Comparison of ENCODE assay signal across 21 mouse cellular contexts in genomic region chr17:71110753-71111265, GRCm38 (mm10).
DNase-seq lines count a peak whose midpoint lies in the region; ATAC-seq lines count a peak whose summit lies in the region.
"Had no signal": no experiment of that assay in that cellular context is flagged by ENCODE, and none has a peak within 500 bp of the region (broad histone marks: within the 10 kb centered on the region; RNA-seq: fewer than 3 reads in every experiment).

No protein-coding gene starts in this region.

- H3K4me3 ChIP-seq in embryonic facial prominence, embryonic 12.5 days, result no peak overlapping the region
- H3K4me3 ChIP-seq in limb, embryonic 11.5 days (ENCODE audit: low read depth, low read length), result no peak overlapping the region
- H3K4me3 ChIP-seq in forebrain, embryonic 11.5 days (ENCODE audit: low read depth, low read length), result no peak overlapping the region
- H3K4me3 ChIP-seq: embryonic facial prominence, embryonic 13.5 days; forebrain, embryonic 15.5 days; heart, embryonic 13.5 days; hindbrain, embryonic 15.5 days had no signal

- H3K27me3 ChIP-seq in embryonic facial prominence, embryonic 12.5 days, result no peaks in the 10 kb centered on the region
- no peaks in the 10 kb centered on the region for H3K27me3 ChIP-seq in limb, embryonic 11.5 days (ENCODE audit: control insufficient read depth, insufficient read depth, low read length)
- no peaks in the 10 kb centered on the region for H3K27me3 ChIP-seq in forebrain, embryonic 11.5 days (ENCODE audit: control insufficient read depth, insufficient read depth, low read length)
- H3K27me3 ChIP-seq: embryonic facial prominence, embryonic 13.5 days; forebrain, embryonic 15.5 days; heart, embryonic 13.5 days; hindbrain, embryonic 15.5 days had no signal

- DNase-seq in embryo, embryonic 11 days, result peak; percentile 41
- no peak for DNase-seq in embryo, embryonic 10 days (ENCODE audit: low spot score)
- DNase-seq in limb, embryonic 11.5 days (ENCODE audit: low spot score), result no peak
- DNase-seq in mesoderm, embryonic 11.5 days (ENCODE audit: low read depth, low spot score), result peak; percentile 50
- DNase-seq in forebrain, embryonic 11.5 days (ENCODE audit: low spot score), result no peak
- DNase-seq in layer of hippocampus, postnatal 10 days (ENCODE audit: low spot score in 2 of 2), result no peak
- DNase-seq: adrenal gland, postnatal 10 days; B cell, adult 2 months; cerebellum, adult 11 months; cerebellum, adult 8-10 months; cerebellum, postnatal 25 days; gastrocnemius, postnatal 10 days; heart, postnatal 36 days had no signal

- no peaks in the 10 kb centered on the region for H3K9me3 ChIP-seq in embryonic facial prominence, embryonic 12.5 days
- no peaks in the 10 kb centered on the region for H3K9me3 ChIP-seq in limb, embryonic 11.5 days (ENCODE audit: control insufficient read depth, low read length)
- H3K9me3 ChIP-seq in forebrain, embryonic 11.5 days (ENCODE audit: control insufficient read depth, low read length), result no peaks in the 10 kb centered on the region
- H3K9me3 ChIP-seq: embryonic facial prominence, embryonic 13.5 days; forebrain, embryonic 15.5 days; G1E; heart, embryonic 13.5 days; hindbrain, embryonic 15.5 days had no signal

- no peaks in the 10 kb centered on the region for H3K36me3 ChIP-seq in embryonic facial prominence, embryonic 12.5 days
- H3K36me3 ChIP-seq in limb, embryonic 11.5 days (ENCODE audit: control insufficient read depth, insufficient read depth, low read length), result no peaks in the 10 kb centered on the region
- no peaks in the 10 kb centered on the region for H3K36me3 ChIP-seq in forebrain, embryonic 11.5 days (ENCODE audit: control insufficient read depth, insufficient read depth, low read length)
- H3K36me3 ChIP-seq: embryonic facial prominence, embryonic 13.5 days; forebrain, embryonic 15.5 days; G1E; hindbrain, embryonic 15.5 days had no signal

- H3K9ac ChIP-seq in embryonic facial prominence, embryonic 12.5 days, result no peak overlapping the region
- no peak overlapping the region for H3K9ac ChIP-seq in limb, embryonic 11.5 days (ENCODE audit: low read length)
- no peak overlapping the region for H3K9ac ChIP-seq in forebrain, embryonic 11.5 days (ENCODE audit: low read length)
- H3K9ac ChIP-seq: embryonic facial prominence, embryonic 13.5 days; forebrain, embryonic 15.5 days; heart, embryonic 13.5 days; hindbrain, embryonic 15.5 days had no signal

- peaks cover 12% of the 10 kb centered on the region for H3K4me1 ChIP-seq in embryonic facial prominence, embryonic 12.5 days
- H3K4me1 ChIP-seq in limb, embryonic 11.5 days (ENCODE audit: control insufficient read depth, insufficient read depth, low read length), result no peaks in the 10 kb centered on the region; the same call in 1 of the 2 replicates
- no peaks in the 10 kb centered on the region for H3K4me1 ChIP-seq in forebrain, embryonic 11.5 days (replicated peaks; ENCODE audit: control insufficient read depth, insufficient read depth, low read length)
- H3K4me1 ChIP-seq: forebrain, embryonic 15.5 days; heart, embryonic 13.5 days; hindbrain, embryonic 15.5 days had no signal

- no peak overlapping the region for H3K4me2 ChIP-seq in embryonic facial prominence, embryonic 12.5 days (replicated peaks)
- no peak overlapping the region for H3K4me2 ChIP-seq in limb, embryonic 11.5 days (ENCODE audit: low read depth, severe bottlenecking)
- H3K4me2 ChIP-seq in forebrain, embryonic 11.5 days (ENCODE audit: low read depth, low read length, severe bottlenecking), result no peak overlapping the region
- H3K4me2 ChIP-seq: embryonic facial prominence, embryonic 13.5 days; forebrain, embryonic 15.5 days; heart, embryonic 13.5 days; hindbrain, embryonic 15.5 days had no signal

- no peak for ATAC-seq in embryonic facial prominence, embryonic 12.5 days (ENCODE audit: insufficient number of reproducible peaks, insufficient read depth, low FRiP score, low TSS enrichment)
- ATAC-seq in limb, embryonic 11.5 days (ENCODE audit: insufficient number of reproducible peaks, low FRiP score, low TSS enrichment, low read depth), result peak; percentile 33; the same call in 1 of the 2 replicates
- ATAC-seq in forebrain, embryonic 11.5 days (replicated peaks; ENCODE audit: low FRiP score), result no peak
- ATAC-seq: CD4-positive, CD25-positive, alpha-beta regulatory T cell, adult 4 months; forebrain, embryonic 15.5 days; intestine, postnatal 0 days had no signal

- 32% methylated on average over 6 of the region's 6 CpGs for WGBS in embryonic facial prominence, embryonic 12.5 days
- whole genome bisulfite sequencing in limb, embryonic 11.5 days, result 19% methylated on average over 6 of the region's 6 CpGs
- WGBS in forebrain, embryonic 11.5 days, result 86% methylated on average over 6 of the region's 6 CpGs

- peak overlapping the region; percentile 51 for H3K27ac ChIP-seq in embryonic facial prominence, embryonic 12.5 days
- no peak overlapping the region; the same call in 1 of the 2 replicates for H3K27ac ChIP-seq in limb, embryonic 11.5 days (replicated peaks; ENCODE audit: low read depth, low read length)
- H3K27ac ChIP-seq in forebrain, embryonic 11.5 days (ENCODE audit: low read depth, low read length), result no peak overlapping the region
- H3K27ac ChIP-seq: embryonic facial prominence, embryonic 13.5 days; forebrain, embryonic 15.5 days; heart, embryonic 13.5 days; hindbrain, embryonic 15.5 days had no signal

Comparison
In these comparisons a context has a peak if more than half of its experiments do, and no peak if none do; other contexts are left out.
1. DNase-seq: peak in embryo, embryonic 11 days (single experiment) and mesoderm, embryonic 11.5 days (single experiment); none in embryo, embryonic 10 days (single experiment), limb, embryonic 11.5 days (single experiment), forebrain, embryonic 11.5 days (single experiment) and layer of hippocampus, postnatal 10 days (0 of 2).